Mouse (Mus musculus): ENCODE measurements at regions not wholly inside any gene's neighbourhood (a gene's known extent, or its start where the extent isn't known, plus 50 kb on each side); places are given as distances from the start of the nearest gene placed in this dataset.
"Not testable (repeated sequence)": the region's sequence is repeated elsewhere in the genome, so short reads cannot be mapped to it uniquely, and the experiment has no call there.

DNA sequence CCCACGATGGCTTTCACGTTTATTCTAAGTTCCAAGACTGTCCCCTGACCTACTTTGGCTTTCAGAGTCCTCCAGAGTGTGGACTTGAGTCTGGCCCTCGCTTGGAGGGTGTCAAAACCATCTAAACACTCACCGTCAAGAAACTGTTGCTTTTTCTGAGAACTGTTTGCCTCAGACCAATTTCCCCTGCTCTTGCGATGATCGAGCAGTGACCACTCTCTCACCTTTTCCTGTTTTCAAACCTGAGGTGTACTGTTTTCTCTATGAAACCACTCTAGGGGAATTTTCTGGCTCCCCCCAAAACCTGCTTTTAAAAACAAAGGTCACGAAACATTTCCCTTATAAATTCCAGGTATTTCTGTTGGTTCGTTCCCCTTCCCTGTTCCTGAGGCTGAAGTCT is 174.0 kb upstream of the Tab2 start:
- no peaks in the 10 kb centered on the region for H3K36me3 ChIP-seq (ENCODE audit: control insufficient read depth, insufficient read depth, low read length)
- no peak overlapping the region for H3K4me2 ChIP-seq (replicated peaks; ENCODE audit: low read depth)
- TF ChIP-seq EP300 (optimal IDR thresholded peaks at IDR 0.05) = no peak
- no peak for TF ChIP-seq CTCF (IDR thresholded peaks at IDR 0.05; ENCODE audit: low read depth)
- H3K27ac ChIP-seq (replicated peaks) = no peak overlapping the region
- H3K27me3 ChIP-seq (ENCODE audit: control insufficient read depth, insufficient read depth, low read length) = no peaks in the 10 kb centered on the region
- ATAC-seq (ENCODE audit: low FRiP score, low TSS enrichment) (no peak), DNase-seq (ENCODE audit: low spot score) (no peak)
- no peak overlapping the region for H3K9ac ChIP-seq (ENCODE audit: low read length)
- WGBS = 55% methylated on average over 8 of the region's 8 CpGs
- no peaks in the 10 kb centered on the region for H3K9me3 ChIP-seq (ENCODE audit: control insufficient read depth, low read length)
- no peaks in the 10 kb centered on the region for H3K4me1 ChIP-seq (replicated peaks; ENCODE audit: control insufficient read depth, insufficient read depth)
- H3K4me3 ChIP-seq (ENCODE audit: low read depth, low read length) = no peak overlapping the region

GRCm38 (mm10) chr10:8124124-8124523 is 168.1 kb upstream of the Tab2 start:
- H3K27ac ChIP-seq (replicated peaks) = no peak overlapping the region
- ATAC-seq (ENCODE audit: low FRiP score, low TSS enrichment) = no peak

DNA sequence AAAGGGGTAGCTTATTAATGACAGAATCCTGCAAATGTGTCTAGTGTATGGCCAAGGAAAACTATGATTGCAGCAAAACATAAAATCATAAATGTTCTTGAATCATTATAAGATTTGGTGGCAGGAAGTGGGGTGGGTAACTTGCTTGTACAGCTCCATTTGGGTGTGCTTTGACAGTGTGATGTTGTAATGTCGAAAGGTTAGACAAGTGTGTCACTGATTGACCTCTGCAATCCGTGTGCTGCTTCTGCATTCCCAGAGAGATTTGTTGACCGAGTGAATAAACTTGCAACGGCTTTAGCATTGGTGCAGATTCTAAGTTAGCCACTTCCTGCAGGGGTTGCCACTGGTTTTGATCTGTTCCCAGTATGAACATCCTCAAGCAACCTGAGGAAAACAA is 165.9 kb upstream of the Tab2 start:
- no peak for DNase-seq (ENCODE audit: low spot score)
- Histone ChIP-seq H3K4me1 (replicated peaks; ENCODE audit: control insufficient read depth, insufficient read depth) (no peaks in the 10 kb centered on the region), H3K9ac (ENCODE audit: low read length) (no peak overlapping the region), H3K4me3 (ENCODE audit: low read depth, low read length) (no peak overlapping the region), H3K4me2 (replicated peaks; ENCODE audit: low read depth) (no peak overlapping the region), H3K36me3 (ENCODE audit: control insufficient read depth, insufficient read depth, low read length) (no peaks in the 10 kb centered on the region), H3K27me3 (ENCODE audit: control insufficient read depth, insufficient read depth, low read length) (no peaks in the 10 kb centered on the region), H3K9me3 (ENCODE audit: control insufficient read depth, low read length) (no peaks in the 10 kb centered on the region), H3K27ac (replicated peaks) (no peak overlapping the region)
- no peak for TF ChIP-seq CTCF (IDR thresholded peaks at IDR 0.05; ENCODE audit: low read depth)
- TF ChIP-seq EP300 (optimal IDR thresholded peaks at IDR 0.05) = no peak
- no peak for ATAC-seq (ENCODE audit: low FRiP score, low TSS enrichment)
- 31% methylated on average over 4 of the region's 4 CpGs for whole genome bisulfite sequencing

More at GRCm38 (mm10) chr10:8124124-8124523, 168.1 kb upstream of the Tab2 start:
- Histone ChIP-seq H3K36me3 (ENCODE audit: control insufficient read depth, insufficient read depth, low read length) (no peaks in the 10 kb centered on the region), H3K9ac (ENCODE audit: low read length) (no peak overlapping the region), H3K4me3 (ENCODE audit: low read depth, low read length) (no peak overlapping the region), H3K4me2 (replicated peaks; ENCODE audit: low read depth) (no peak overlapping the region), H3K9me3 (ENCODE audit: control insufficient read depth, low read length) (no peaks in the 10 kb centered on the region), H3K27me3 (ENCODE audit: control insufficient read depth, insufficient read depth, low read length) (no peaks in the 10 kb centered on the region), H3K4me1 (replicated peaks; ENCODE audit: control insufficient read depth, insufficient read depth) (no peaks in the 10 kb centered on the region)
- TF ChIP-seq EP300 (optimal IDR thresholded peaks at IDR 0.05) (no peak), CTCF (IDR thresholded peaks at IDR 0.05; ENCODE audit: low read depth) (no peak)
- DNase-seq (ENCODE audit: low spot score) = no peak
- WGBS = 84% methylated on average over 1 of the region's 1 CpGs

GRCm38 (mm10) chr10:8116821-8117220 is 160.8 kb upstream of the Tab2 start:
- 61% methylated on average over 8 of the region's 8 CpGs for WGBS
- no peaks in the 10 kb centered on the region for H3K27me3 ChIP-seq (ENCODE audit: control insufficient read depth, insufficient read depth, low read length)

GRCm38 (mm10) chr10:8114932-8115331 is 158.9 kb upstream of the Tab2 start:
- H3K4me2 ChIP-seq (replicated peaks; ENCODE audit: low read depth); H3K27ac ChIP-seq (replicated peaks); H3K9me3 ChIP-seq (ENCODE audit: control insufficient read depth, low read length); H3K9ac ChIP-seq (ENCODE audit: low read length); H3K36me3 ChIP-seq (ENCODE audit: control insufficient read depth, insufficient read depth, low read length); ATAC-seq (ENCODE audit: low FRiP score, low TSS enrichment); H3K27me3 ChIP-seq (ENCODE audit: control insufficient read depth, insufficient read depth, low read length); H3K4me3 ChIP-seq (ENCODE audit: low read depth, low read length); DNase-seq (ENCODE audit: low spot score); H3K4me1 ChIP-seq (replicated peaks; ENCODE audit: control insufficient read depth, insufficient read depth): not testable (repeated sequence)
- WGBS = 67% methylated on average over 5 of the region's 5 CpGs

More at GRCm38 (mm10) chr10:8116821-8117220, 160.8 kb upstream of the Tab2 start:
- Histone ChIP-seq H3K27ac (replicated peaks) (no peak overlapping the region), H3K36me3 (ENCODE audit: control insufficient read depth, insufficient read depth, low read length) (no peaks in the 10 kb centered on the region), H3K4me3 (ENCODE audit: low read depth, low read length) (no peak overlapping the region), H3K4me1 (replicated peaks; ENCODE audit: control insufficient read depth, insufficient read depth) (no peaks in the 10 kb centered on the region), H3K4me2 (replicated peaks; ENCODE audit: low read depth) (no peak overlapping the region), H3K9me3 (ENCODE audit: control insufficient read depth, low read length) (no peaks in the 10 kb centered on the region), H3K9ac (ENCODE audit: low read length) (no peak overlapping the region)
- DNase-seq (ENCODE audit: low spot score) = no peak
- TF ChIP-seq EP300 (optimal IDR thresholded peaks at IDR 0.05) (no peak), CTCF (IDR thresholded peaks at IDR 0.05; ENCODE audit: low read depth) (no peak)
- no peak for ATAC-seq (ENCODE audit: low FRiP score, low TSS enrichment)

DNA sequence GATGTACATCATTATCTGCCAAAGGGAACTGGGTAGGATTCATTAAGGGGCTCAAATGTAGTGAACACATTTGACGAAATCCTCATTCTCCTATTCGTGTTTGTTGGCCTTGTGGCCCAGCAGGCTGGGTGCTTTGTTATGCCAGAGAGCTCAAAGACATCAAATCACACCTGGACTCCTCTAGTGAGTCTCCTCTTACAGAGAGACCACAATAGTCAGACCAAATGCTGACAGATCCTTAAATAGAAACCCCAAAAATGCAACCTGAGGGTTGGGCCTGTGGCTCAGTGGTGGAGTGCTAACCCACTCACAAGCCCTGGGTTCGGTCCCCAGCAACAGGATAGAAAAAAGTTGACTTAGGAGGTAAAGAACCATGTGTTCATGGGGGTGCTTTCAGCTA is 158.5 kb upstream of the Tab2 start:
- H3K27ac ChIP-seq (replicated peaks) = no peak overlapping the region
- 64% methylated on average over 3 of the region's 3 CpGs for WGBS
- no peak overlapping the region for H3K4me2 ChIP-seq (replicated peaks; ENCODE audit: low read depth)
- no peaks in the 10 kb centered on the region for H3K9me3 ChIP-seq (ENCODE audit: control insufficient read depth, low read length)
- H3K36me3 ChIP-seq (ENCODE audit: control insufficient read depth, insufficient read depth, low read length) = no peaks in the 10 kb centered on the region
- H3K4me1 ChIP-seq (replicated peaks; ENCODE audit: control insufficient read depth, insufficient read depth) = no peaks in the 10 kb centered on the region
- no peaks in the 10 kb centered on the region for H3K27me3 ChIP-seq (ENCODE audit: control insufficient read depth, insufficient read depth, low read length)
- no peak overlapping the region for H3K9ac ChIP-seq (ENCODE audit: low read length)
- DNase-seq (ENCODE audit: low spot score) (no peak), ATAC-seq (ENCODE audit: low FRiP score, low TSS enrichment) (no peak)
- TF ChIP-seq CTCF (IDR thresholded peaks at IDR 0.05; ENCODE audit: low read depth) (no peak), EP300 (optimal IDR thresholded peaks at IDR 0.05) (no peak)
- H3K4me3 ChIP-seq (ENCODE audit: low read depth, low read length) = no peak overlapping the region

Data from stomach, postnatal 0 days (tissue).